Mouse (Mus musculus) neural tube, embryonic 15.5 days (tissue): ENCODE results near the gene Entpd5. TPM values are rescaled to one million over a fixed set of nuclear protein-coding genes. Genes with fewer than 3 reads are reported as not detected.

Source experiments
- ATAC-seq: fragments of 200-750 bp; cut with Nextera tagmentation; 2 replicates; pipeline ENCODE4 v1.8.0; 2017; ENCODE audit warnings: mild to moderate bottlenecking, moderate TSS enrichment, moderate library complexity; ENCODE audit not compliant: low FRiP score
- H3K27ac ChIP-seq: fragments of 300-500 bp; sonication (generic); replicated peaks from 2 replicates; pipeline ENCODE4 v1.5.1; 2015; ENCODE audit warnings: mild to moderate bottlenecking, inconsistent platforms
- H3K27me3 ChIP-seq: fragments of 300-500 bp; sonication (generic); replicated peaks from 2 replicates; pipeline ENCODE4 v1.6.1; 2015; ENCODE audit warnings: inconsistent platforms
- H3K36me3 ChIP-seq: fragments of 300-500 bp; sonication (generic); 2 replicates; pipeline ENCODE4 v1.6.1; 2015; ENCODE audit warnings: inconsistent platforms
- H3K4me1 ChIP-seq: fragments of 300-500 bp; sonication (generic); 2 replicates; pipeline ENCODE4 v1.6.1; 2015; ENCODE audit warnings: inconsistent platforms
- H3K4me2 ChIP-seq: fragments of 300-500 bp; sonication (generic); 2 replicates; pipeline ENCODE4 v1.6.1; 2015; ENCODE audit warnings: inconsistent platforms, mild to moderate bottlenecking, moderate library complexity
- H3K4me3 ChIP-seq: fragments of 300-500 bp; sonication (generic); replicated peaks from 2 replicates; pipeline ENCODE4 v1.5.1; 2015; ENCODE audit warnings: mild to moderate bottlenecking, inconsistent platforms
- H3K9ac ChIP-seq: fragments of 300-500 bp; sonication (generic); replicated peaks from 2 replicates; pipeline ENCODE4 v1.6.1; 2015; ENCODE audit warnings: mild to moderate bottlenecking, inconsistent platforms
- H3K9me3 ChIP-seq: fragments of 300-500 bp; sonication (generic); replicated peaks from 2 replicates; pipeline ENCODE4 v1.6.1; 2016; ENCODE audit warnings: inconsistent platforms
- WGBS: fragments of 180-500 bp; shearing (Covaris S2); methylation state at CpG from one replicate; pipeline ENCODE4 v1.1.7; 2015; ENCODE audit warnings: mixed read lengths; 5-methylcytosine and 5-hydroxymethylcytosine counted together
- polyA plus RNA-seq: library from polyadenylated mRNA; unstranded; fragments of >200 nt; fragmentation: Nextera tagmentation; extraction: Ambion mirVana; gene quantifications from 2 replicates; pipeline ENCODE4 v1.2.1, GENCODE M21; 2015

The Entpd5 gene
- polyA plus RNA-seq, 1 experiment from 2014 or later, result 11.6 TPM

- WGBS, result 66% methylated on average over 3 of the region's 3 CpGs
- no peak overlapping the region for H3K9ac ChIP-seq
- H3K4me3 ChIP-seq, result no peak overlapping the region
- H3K27me3 ChIP-seq, result no peaks in the 10 kb centered on the region
- no peak overlapping the region for H3K4me2 ChIP-seq
- no peaks in the 10 kb centered on the region for H3K4me1 ChIP-seq
- no peak for ATAC-seq
- no peak overlapping the region for H3K27ac ChIP-seq
- H3K9me3 ChIP-seq, result no peaks in the 10 kb centered on the region
- 0 out of 2 replicates have a peak, but pooled peaks cover 7% of the 10 kb centered on the region for H3K36me3 ChIP-seq
Measured at GRCm38 (mm10) chr12:84423990-84424389, 15.2 kb upstream of the Entpd5 start.

- Histone ChIP-seq H3K36me3 (no peaks in the 10 kb centered on the region), H3K27me3 (no peaks in the 10 kb centered on the region), H3K4me1 (peaks cover 8% of the 10 kb centered on the region), H3K27ac (peak overlapping the region; percentile 85), H3K9ac (peak overlapping the region; percentile 55), H3K9me3 (no peaks in the 10 kb centered on the region), H3K4me2 (peak overlapping the region; percentile 78), H3K4me3 (peak overlapping the region; percentile 58)
- 30% methylated on average over 18 of the region's 18 CpGs for WGBS
- ATAC-seq, result peak; percentile 56; the same call in 1 of the 2 replicates
Measured at GRCm38 (mm10) chr12:84417605-84417922, 8.7 kb upstream of the Entpd5 start.

- 2% methylated on average over 50 of the region's 50 CpGs for WGBS
- peak within 1 kb of the TSS; percentile 55 for H3K9ac ChIP-seq
- peaks cover 8% of the 10 kb centered on the region for H3K4me1 ChIP-seq
- H3K9me3 ChIP-seq, result no peaks in the 10 kb centered on the region
- H3K36me3 ChIP-seq, result no peaks in the 10 kb centered on the region
- peak within 1 kb of the TSS; percentile 78 for H3K4me2 ChIP-seq
- no peaks in the 10 kb centered on the region for H3K27me3 ChIP-seq
- peak; percentile 95 for ATAC-seq
- peak within 1 kb of the TSS; percentile 85 for H3K27ac ChIP-seq
- H3K4me3 ChIP-seq, result peak within 1 kb of the TSS; percentile 58
Measured at GRCm38 (mm10) chr12:84416834-84417604, 8.2 kb upstream of the Entpd5 start, which contains the start of gene Rnf113a2. Rnf113a2 (plus strand) TSS chr12:84417196.

DNA sequence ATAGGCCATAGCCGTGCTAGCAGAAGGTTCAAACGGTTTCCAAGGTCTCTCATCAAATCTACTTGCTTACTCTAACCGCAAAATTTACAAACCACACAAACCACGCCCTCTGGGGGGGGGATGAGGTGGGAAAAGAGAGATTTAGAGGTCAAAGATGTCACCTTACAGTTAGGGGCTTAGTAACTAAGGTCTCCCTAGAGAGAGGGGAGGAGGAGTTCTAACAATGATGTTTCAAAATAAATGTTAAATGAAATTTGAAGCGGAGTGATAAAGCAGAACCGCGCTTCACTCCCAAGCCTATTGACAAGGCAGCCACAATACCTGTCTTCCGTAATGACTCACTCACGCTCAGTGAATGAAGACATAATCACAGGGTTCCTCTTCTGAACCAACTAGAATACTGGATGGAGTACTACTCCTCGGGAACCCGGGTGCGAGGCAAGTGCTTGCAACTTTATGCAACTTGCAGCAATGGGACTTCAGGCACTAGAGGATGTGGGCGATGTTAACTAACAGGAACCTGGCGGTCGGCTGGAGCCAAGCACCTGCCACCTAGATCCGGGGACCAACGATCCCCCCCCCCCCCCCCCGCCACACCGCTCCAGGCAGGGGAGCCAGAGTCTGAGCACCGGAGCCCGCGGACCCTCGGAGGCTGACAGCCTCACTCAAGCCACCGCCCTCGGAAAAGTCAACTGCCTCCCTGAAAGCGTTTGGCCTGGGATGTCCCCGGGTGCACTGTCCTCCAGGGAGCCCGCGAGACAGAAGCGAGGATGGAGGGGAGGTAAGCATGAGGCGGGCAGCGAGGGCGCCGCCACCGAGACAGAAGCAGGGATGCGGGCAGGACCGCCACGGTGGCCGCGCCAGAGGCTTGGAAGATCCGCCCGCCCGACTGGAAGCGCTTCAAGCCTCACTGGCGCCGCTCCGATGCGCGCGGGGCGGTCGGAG lies 683 bp downstream of the Entpd5 start:
- peak overlapping the region; percentile 86 for H3K4me2 ChIP-seq
- H3K27ac ChIP-seq, result peak overlapping the region; percentile 93
- H3K9me3 ChIP-seq, result no peaks in the 10 kb centered on the region
- 1% methylated on average over 50 of the region's 52 CpGs for WGBS
- H3K27me3 ChIP-seq, result no peaks in the 10 kb centered on the region
- H3K36me3 ChIP-seq, result no peaks in the 10 kb centered on the region
- peaks cover 12% of the 10 kb centered on the region for H3K4me1 ChIP-seq
- peak overlapping the region; percentile 82 for H3K4me3 ChIP-seq
- ATAC-seq, result peak; percentile 78
- H3K9ac ChIP-seq, result peak overlapping the region; percentile 89

GRCm38 (mm10) chr12:84407259-84407658 lies 1.6 kb downstream of the Entpd5 start:
- Histone ChIP-seq H3K9ac (no peak overlapping the region), H3K36me3 (no peaks in the 10 kb centered on the region), H3K27ac (no peak overlapping the region), H3K4me1 (peaks cover 12% of the 10 kb centered on the region), H3K4me2 (no peak overlapping the region), H3K4me3 (no peak overlapping the region), H3K9me3 (no peaks in the 10 kb centered on the region), H3K27me3 (no peaks in the 10 kb centered on the region)
- WGBS, result 65% methylated on average over 4 of the region's 4 CpGs
- no peak for ATAC-seq

DNA sequence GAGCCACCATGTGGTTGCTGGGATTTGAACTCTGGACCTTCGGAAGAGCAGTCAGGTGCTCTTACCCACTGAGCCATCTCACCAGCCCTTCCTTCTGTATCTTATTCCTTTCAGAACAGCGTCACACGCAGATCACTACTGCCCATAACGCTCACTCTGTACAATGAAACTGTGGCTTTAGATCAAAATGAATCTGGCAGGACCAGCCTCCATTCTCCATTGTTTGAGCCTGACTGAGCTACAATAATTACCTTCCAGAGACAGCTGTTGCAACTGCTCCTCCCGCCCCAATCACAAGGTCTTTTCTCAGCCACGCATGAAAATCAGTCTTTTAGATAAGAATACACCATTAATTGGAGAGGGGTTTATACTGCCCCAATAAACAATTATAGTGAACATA lies 4.3 kb downstream of the Entpd5 start:
- no peak for ATAC-seq
- no peaks in the 10 kb centered on the region for H3K36me3 ChIP-seq
- H3K4me1 ChIP-seq, result peaks cover 10% of the 10 kb centered on the region
- 76% methylated on average over 6 of the region's 6 CpGs for WGBS
- H3K4me2 ChIP-seq, result no peak overlapping the region
- no peak overlapping the region for H3K9ac ChIP-seq
- H3K4me3 ChIP-seq, result no peak overlapping the region
- H3K9me3 ChIP-seq, result no peaks in the 10 kb centered on the region
- H3K27me3 ChIP-seq, result no peaks in the 10 kb centered on the region
- no peak overlapping the region for H3K27ac ChIP-seq

DNA sequence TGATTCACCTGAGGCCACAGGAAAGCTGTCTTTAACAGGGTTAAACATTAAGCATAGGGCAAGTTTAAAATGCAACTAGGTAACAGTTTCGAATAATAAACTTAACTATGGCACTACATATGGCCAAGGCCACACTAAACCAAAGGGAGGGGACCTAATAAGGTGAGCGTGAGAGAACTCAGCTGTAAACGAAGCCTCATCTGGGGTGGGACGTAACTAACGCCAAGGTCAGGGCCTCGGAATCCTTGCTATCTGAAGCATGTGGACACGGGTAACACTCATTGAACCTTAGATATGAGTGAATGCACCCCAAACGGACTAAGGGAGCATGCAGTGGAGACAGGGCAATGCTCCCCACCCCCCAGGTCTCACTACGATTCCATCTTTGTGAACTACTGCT lies 5.9 kb downstream of the Entpd5 start:
- peaks cover 4% of the 10 kb centered on the region for H3K4me1 ChIP-seq
- WGBS, result 82% methylated on average over 9 of the region's 9 CpGs
- H3K4me2 ChIP-seq, result no peak overlapping the region
- H3K9ac ChIP-seq, result no peak overlapping the region
- H3K27ac ChIP-seq, result no peak overlapping the region
- no peaks in the 10 kb centered on the region for H3K36me3 ChIP-seq
- H3K27me3 ChIP-seq, result no peaks in the 10 kb centered on the region
- no peak for ATAC-seq
- no peak overlapping the region for H3K4me3 ChIP-seq
- H3K9me3 ChIP-seq, result no peaks in the 10 kb centered on the region

GRCm38 (mm10) chr12:84400653-84401052 lies 8.2 kb downstream of the Entpd5 start:
- Histone ChIP-seq H3K36me3 (no peaks in the 10 kb centered on the region; the same call in 1 of the 2 replicates), H3K4me2 (no peak overlapping the region), H3K27me3 (no peaks in the 10 kb centered on the region), H3K27ac (no peak overlapping the region), H3K9ac (no peak overlapping the region), H3K4me3 (no peak overlapping the region), H3K9me3 (no peaks in the 10 kb centered on the region), H3K4me1 (no peaks in the 10 kb centered on the region)
- 65% methylated on average over 3 of the region's 3 CpGs for WGBS
- ATAC-seq, result no peak

DNA sequence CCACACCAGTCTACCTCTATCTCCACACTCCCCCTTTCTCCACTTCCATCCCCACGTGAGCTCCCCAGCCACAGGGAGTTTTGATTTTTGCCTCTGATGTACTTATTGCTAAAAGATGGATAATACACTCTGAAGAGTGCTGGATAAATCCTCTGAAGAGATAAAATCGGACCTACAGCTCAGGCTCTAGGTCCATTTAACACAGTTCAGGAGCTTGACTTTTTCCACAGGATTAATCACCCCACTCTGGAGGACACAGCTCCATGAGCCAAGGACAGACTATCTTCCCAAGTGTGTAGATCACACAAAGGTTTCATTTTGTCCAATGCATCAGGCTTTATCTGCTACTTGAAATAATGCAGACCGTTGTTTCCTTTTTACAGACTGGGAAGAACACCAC lies 8.8 kb downstream of the Entpd5 start:
- Histone ChIP-seq H3K27me3 (no peaks in the 10 kb centered on the region), H3K27ac (no peak overlapping the region), H3K9ac (no peak overlapping the region), H3K9me3 (no peaks in the 10 kb centered on the region), H3K4me3 (no peak overlapping the region), H3K4me1 (no peaks in the 10 kb centered on the region), H3K36me3 (no peaks in the 10 kb centered on the region; the same call in 1 of the 2 replicates), H3K4me2 (no peak overlapping the region)
- 85% methylated on average over 3 of the region's 3 CpGs for WGBS
- ATAC-seq, result no peak

DNA sequence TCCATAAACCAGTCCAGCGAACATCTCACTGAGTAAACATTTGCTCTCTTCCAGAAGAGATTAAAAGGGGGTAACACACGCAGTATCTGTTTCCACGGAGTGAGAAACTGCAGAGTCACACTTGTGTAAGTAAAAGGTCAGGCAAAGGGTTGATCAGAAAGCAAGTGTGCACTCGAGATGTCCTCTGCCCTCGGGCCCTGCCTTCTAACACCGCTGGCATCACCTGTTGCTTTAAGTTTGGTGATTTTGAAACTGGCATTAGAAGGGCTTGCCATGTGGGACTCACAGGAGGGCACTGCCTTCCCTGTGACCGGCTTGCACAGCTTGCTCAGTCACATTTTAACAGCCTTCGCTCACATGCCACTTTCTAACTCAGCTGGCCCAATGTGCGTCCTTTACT lies 9.2 kb downstream of the Entpd5 start:
- Histone ChIP-seq H3K27ac (no peak overlapping the region), H3K27me3 (no peaks in the 10 kb centered on the region), H3K36me3 (no peaks in the 10 kb centered on the region; the same call in 1 of the 2 replicates), H3K9ac (no peak overlapping the region), H3K4me3 (no peak overlapping the region), H3K9me3 (no peaks in the 10 kb centered on the region), H3K4me2 (no peak overlapping the region), H3K4me1 (no peaks in the 10 kb centered on the region)
- no peak for ATAC-seq
- WGBS, result 85% methylated on average over 9 of the region's 9 CpGs

DNA sequence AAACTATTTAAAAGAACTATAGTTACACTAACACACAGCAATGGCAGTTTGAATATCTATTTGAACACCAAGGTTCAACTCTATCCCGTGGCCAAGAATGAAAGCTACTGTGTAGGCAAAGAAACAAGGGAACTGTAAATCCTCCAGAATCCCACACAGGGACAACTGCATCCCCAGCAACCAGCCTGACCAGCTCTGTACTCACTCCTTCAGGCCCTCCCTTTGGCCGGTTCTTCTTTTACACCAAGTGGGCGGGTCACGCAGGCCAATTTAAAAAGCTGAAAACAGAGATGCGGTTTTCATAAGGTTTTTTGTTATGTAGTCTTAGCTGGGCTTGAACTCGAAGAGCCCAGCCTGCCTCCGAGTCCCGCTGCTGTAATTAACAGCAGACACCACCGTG lies 9.7 kb downstream of the Entpd5 start:
- no peak for ATAC-seq
- H3K9me3 ChIP-seq, result no peaks in the 10 kb centered on the region
- no peak overlapping the region for H3K4me3 ChIP-seq
- no peaks in the 10 kb centered on the region; the same call in 1 of the 2 replicates for H3K36me3 ChIP-seq
- 81% methylated on average over 9 of the region's 9 CpGs for WGBS
- H3K27ac ChIP-seq, result no peak overlapping the region
- H3K4me2 ChIP-seq, result no peak overlapping the region
- H3K27me3 ChIP-seq, result no peaks in the 10 kb centered on the region
- H3K9ac ChIP-seq, result no peak overlapping the region
- H3K4me1 ChIP-seq, result no peaks in the 10 kb centered on the region
